Mouse (Mus musculus) testis, adult 2 months (tissue): Measurements from ENCODE around the gene Rxrg.

Experiments
- CTCF ChIP-seq: fragments of 200-500 bp; IDR thresholded peaks from 2 replicates; pipeline ENCODE4 v1.5.1; 2012; ENCODE audit warnings: low read depth, mild to moderate bottlenecking, inconsistent platforms, low read length, moderate library complexity; ENCODE audit not compliant: control insufficient read depth, insufficient read depth, insufficient replicate concordance
- POLR2A ChIP-seq: fragments of 200-500 bp; IDR thresholded peaks from 2 replicates; pipeline ENCODE4 v1.6.1; 2012; ENCODE audit warnings: low read depth, mild to moderate bottlenecking, inconsistent platforms, low read length, moderate library complexity; ENCODE audit not compliant: control insufficient read depth

- TF ChIP-seq CTCF (no peak), POLR2A (no peak)
These were observed 80.9 kb downstream of the Rxrg start for GRCm38 (mm10) chr1:167679061-167679460.
